Mouse (Mus musculus): Measurements from ENCODE around the gene Id4. TPM values are rescaled to one million over a fixed set of nuclear protein-coding genes. Genes with fewer than 3 reads are reported as not detected.

Id4 gene
- polyA plus RNA-seq (2012; fragmentation: generic; extraction: Trizol): 1 to 10 TPM; 1.6 to 2.5 TPM

DNA sequence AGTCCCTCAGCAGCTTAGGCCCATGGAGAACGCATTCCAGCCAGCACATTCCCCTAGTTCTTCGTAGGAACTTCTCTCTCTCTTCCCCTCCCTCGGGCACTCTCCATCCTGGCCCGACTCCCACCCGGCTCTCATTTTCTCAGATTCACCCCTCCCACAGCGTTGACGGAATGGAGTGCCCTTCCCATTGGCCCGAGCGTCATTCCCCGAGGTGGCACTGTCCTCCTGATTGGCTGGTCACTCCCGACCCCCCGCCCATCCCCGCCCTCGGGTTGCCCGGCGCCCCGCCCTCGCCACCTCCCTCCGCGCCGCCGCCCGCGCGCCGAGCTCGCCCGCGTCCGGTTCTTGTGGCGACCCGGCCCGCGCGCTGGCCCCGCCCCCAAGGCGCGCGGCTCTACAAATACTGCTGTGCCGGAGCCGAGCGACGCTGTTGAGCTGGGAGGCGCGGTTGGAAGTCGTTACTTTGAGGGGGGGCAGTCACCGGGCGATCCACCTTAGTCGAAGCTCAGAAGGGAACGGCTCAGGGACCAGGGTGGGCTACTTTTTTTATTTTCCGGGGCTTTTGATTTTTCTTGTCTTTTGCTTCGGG lies at the start of gene Id4:
Gene Id4, plus strand, starts transcription at position 539 of the 589 bp plus-strand sequence.

Measured in C3H10T1/2 (cell line).